Mouse (Mus musculus): ENCODE data around the gene Cd28.

The Cd28 gene

DNA sequence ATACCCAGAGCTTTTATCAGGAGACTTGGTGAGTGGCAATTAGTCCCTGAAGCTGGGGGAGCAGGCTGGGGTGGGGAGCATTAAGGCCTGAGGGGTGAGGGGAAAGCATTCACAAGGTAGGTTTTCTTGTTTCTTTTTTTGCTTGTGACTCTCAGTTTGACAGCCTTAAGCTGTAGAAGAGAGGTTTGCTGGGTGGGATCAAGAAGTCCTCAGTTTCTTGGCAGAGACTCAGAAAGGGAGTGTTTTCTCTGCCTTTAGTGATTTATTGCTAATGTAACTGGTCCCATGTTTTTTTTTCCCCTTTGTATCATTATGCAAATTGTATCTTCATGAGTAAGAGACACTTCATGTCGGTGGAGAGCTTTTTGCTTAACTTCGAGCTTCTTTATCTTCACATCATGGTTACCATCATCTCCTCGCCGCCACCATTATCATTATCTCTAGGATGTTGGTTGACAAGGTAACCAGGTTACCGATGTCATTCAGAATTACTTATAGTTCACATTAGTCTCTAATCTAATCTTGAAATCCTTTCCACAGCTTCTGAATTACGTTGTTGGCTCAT, 33.7 kb downstream of the Cd28 start:
- DNase-seq (ENCODE audit: low spot score): no peak

GRCm38 (mm10) chr1:60751011-60751410, 34.4 kb downstream of the Cd28 start:
- no peak for DNase-seq (ENCODE audit: low spot score)

DNA sequence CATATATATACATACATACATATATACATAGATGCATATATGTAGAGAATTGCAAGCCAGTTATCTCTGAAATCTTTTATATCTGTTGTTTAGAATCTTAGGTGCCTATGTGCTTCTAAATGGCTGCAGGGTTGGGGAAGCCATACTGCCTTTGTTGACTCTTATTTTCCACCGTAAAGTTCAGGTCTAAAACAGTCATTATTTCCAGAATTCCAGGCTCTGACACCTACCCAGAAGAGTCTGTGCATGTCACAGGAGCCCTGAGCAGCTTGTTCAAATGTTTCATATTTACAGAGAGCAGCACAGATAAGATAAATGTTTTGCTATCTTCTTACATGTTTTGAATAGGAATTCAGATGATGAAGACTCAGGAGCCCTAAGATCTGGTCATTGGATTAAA, 36.4 kb downstream of the Cd28 start:
- DNase-seq (ENCODE audit: low spot score): no peak

- DNase-seq (ENCODE audit: low spot score): no peak
These were observed 37.4 kb downstream of the Cd28 start for GRCm38 (mm10) chr1:60753981-60754380.

DNA sequence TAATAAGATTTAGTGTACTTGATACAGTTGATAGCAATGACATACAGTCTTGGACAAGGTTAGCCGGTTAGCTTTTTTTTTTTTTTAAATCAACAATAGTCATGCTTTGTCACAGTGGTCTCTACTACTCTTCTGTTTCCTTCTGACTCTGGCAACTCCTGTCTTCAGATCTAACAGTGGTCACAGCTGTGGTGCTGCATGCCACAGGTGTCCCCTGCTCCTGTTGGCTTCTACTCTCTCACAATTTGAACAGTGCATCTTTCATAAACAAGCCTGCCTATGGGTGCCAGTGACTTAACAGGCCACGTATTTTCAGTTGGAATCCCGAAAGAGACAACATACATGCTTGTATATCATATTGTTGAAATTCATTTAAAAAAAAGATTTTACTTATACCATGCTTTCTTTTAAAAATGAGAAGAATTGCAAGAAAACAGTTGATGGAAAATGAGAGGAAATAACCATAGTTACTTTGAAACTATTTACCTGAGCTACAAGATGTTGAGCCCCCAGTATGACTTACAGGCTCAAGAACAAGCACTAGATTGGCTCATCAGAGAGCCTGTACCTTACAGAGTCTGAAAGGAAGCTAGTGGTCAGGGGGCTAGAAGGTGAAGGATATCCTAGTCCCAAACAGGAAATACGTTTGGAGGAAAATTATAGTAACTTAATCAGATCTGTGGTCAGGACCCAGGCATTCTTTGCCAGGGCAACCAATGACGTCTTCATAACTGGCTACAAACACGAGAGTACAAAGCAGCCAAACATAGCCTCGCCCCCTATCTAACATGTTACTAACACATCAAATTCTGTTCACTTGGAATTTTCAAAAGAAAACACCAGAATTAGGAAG, 39.0 kb downstream of the Cd28 start:
- no peak for DNase-seq (ENCODE audit: low spot score)

GRCm38 (mm10) chr1:60757631-60758030, 41.0 kb downstream of the Cd28 start:
- no peak for DNase-seq (ENCODE audit: low spot score)

GRCm38 (mm10) chr1:60758226-60758625, 41.6 kb downstream of the Cd28 start:
- no peak for DNase-seq (ENCODE audit: low spot score)

DNA sequence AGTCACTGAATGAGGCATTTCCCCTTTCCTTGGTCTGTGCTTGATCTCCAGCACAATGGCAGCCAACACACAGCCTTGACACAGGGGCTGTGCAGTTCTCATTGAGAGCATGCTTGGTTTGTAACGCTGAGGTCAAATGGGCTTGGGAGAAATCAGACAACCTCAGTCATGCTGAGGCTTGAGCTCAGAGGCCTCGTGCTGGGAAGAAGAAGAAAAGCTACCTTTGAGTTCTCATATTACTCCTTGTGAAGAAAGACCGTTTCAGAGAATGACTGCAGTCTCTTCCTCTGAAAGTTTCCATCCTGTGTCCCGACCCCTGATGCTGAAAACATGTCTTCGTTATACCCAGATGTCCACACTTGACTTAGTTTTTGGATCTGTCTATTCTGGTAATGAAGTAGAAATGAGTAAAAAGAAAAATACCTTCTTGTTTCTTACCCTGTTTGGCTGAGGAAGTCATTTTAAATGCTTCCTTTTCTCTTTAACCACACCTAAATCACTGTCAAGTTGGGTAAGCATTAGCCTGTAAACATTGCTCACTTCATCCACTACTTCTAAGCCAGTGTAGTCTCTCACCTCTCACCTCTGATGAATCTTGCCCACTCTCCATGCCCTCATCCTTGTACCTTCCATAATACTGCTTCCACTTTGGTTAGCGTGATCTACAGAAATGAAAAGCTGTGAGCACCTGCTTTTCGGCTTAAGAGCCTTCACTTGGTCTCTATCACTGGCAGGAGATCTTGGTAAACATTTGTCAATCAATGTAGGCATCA, 43.1 kb downstream of the Cd28 start:
- DNase-seq (ENCODE audit: low spot score): no peak

GRCm38 (mm10) chr1:60760475-60760874, 43.9 kb downstream of the Cd28 start:
- DNase-seq (ENCODE audit: low spot score): no peak

GRCm38 (mm10) chr1:60761528-60762171, 45.0 kb downstream of the Cd28 start:
- no peak for DNase-seq (ENCODE audit: low spot score)

DNA sequence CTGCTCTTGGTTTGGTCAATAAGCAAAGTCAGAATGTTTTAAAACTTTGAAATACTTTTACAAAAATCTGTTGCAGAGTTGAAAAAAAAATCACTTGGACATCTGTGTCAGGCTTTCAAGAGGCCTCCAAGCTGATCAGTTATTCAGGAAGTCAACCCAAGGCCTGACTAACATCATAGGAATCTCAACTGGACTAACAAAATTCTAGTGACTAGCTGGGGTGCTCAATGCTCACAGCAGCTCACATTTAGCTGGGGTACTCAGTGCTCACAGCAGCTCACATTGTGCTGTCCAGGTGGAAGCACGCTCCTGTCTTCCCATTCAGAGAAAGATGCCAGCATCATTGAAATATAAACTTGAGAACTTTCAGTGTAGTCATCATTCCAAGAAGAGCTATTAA, 45.9 kb downstream of the Cd28 start:
- no peak for DNase-seq (ENCODE audit: low spot score)

DNA sequence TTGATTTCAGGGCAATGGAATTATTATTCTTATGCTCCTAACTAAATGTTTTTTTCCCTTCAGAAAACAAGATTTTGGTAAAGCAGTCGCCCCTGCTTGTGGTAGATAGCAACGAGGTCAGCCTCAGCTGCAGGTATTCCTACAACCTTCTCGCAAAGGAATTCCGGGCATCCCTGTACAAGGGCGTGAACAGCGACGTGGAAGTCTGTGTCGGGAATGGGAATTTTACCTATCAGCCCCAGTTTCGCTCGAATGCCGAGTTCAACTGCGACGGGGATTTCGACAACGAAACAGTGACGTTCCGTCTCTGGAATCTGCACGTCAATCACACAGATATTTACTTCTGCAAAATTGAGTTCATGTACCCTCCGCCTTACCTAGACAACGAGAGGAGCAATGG, 46.3 kb downstream of the Cd28 start:
- DNase-seq (ENCODE audit: low spot score): no peak

- DNase-seq (ENCODE audit: low spot score): no peak
These were observed 55.2 kb downstream of the Cd28 start for GRCm38 (mm10) chr1:60771771-60772170.

DNA sequence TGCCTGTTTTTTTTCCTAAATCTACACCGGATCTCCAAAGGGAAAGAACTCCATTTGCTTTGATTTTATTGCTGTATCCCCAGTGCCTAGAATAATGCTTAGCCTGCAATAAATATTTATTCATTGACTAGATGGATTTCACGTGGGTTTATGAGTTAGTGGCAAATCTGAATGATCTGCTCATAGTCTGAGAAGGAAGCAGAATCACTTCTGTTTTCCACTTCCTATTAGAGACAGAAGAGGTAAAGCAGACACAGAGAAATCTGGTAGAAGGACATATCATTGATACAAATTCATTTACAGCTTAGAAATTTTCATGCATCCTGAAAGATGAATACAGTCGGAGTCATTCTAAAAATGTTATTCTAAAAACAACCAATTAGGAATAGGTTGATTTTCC, 56.6 kb downstream of the Cd28 start:
- no peak for DNase-seq (ENCODE audit: low spot score)

DNA sequence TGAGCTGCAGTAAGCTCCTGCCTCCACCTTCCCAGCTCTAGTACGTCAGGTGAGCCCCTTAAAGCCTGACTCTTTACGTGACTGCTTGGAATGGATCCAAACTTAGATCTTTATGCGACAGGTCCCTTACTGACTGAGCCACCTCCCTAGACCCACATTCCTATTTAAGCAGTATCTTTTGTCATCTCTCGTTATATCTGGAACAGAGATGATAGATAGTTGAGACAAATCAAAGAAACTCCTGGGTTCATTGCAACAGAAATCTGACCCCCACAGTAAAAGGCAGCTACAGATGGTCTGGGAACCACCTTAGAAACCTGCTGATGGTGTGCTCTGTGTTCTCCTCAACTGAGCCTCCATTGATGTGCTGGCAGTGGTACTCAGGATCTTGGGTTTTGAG, 59.6 kb downstream of the Cd28 start:
- no peak for DNase-seq (ENCODE audit: low spot score)

- no peak for DNase-seq (ENCODE audit: low spot score)
These were observed 60.3 kb downstream of the Cd28 start for GRCm38 (mm10) chr1:60776906-60777305.

DNA sequence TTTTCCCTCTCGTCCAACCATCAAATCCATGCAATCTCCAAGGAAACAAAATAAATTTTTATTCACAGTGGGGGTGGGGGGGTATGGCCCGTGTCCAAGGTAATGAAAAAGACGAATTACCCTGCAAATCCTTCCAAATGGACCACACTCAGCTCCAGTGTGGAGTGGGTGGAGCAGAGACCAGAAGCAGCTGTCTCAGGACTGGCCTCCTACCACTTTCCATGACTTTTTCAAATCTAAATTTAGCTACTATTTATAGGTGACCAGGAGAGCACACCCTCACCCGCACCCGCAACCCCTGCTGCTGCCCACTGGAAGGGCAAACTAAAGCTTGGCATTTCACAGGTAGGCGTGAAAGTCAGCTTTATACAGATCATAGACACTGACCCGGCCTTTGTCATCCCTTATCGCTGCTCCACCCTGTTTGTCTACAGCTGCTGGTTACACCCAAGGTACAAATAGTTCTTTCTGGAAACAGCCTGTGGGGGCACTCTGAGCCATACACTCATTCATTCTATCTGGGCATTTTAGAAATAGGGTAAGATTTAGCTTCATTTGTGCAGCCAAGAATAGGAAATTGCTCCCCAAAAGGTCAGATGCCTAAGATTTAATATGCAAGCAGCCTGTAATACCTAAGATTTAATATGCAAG, 62.0 kb downstream of the Cd28 start:
- DNase-seq (ENCODE audit: low spot score): no peak

- no peak for DNase-seq (ENCODE audit: low spot score)
These were observed 62.6 kb downstream of the Cd28 start for GRCm38 (mm10) chr1:60779176-60779575.

- DNase-seq (ENCODE audit: low spot score): no peak
These were observed 65.1 kb downstream of the Cd28 start for GRCm38 (mm10) chr1:60781666-60782065.

DNA sequence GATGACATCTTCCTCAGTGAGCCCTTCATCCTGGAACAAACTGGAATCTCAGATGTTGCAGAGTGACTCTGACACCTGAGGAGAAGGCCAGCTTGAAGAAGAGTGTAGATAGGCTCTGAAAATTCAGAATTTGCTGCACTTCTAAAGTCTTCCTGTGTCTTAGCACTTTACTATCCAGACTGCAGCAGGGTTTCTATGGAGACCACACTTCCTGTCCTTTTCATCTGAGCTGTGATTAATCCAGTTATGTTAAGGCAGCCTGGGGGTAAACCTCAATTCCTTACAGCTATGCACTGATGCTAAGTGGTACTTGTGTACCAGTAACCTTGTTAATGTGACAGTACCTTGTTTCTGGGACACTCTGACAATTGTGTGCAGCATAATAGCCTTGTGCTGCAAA, 77.1 kb downstream of the Cd28 start:
- DNase-seq (ENCODE audit: low spot score): peak; percentile 7

DNA sequence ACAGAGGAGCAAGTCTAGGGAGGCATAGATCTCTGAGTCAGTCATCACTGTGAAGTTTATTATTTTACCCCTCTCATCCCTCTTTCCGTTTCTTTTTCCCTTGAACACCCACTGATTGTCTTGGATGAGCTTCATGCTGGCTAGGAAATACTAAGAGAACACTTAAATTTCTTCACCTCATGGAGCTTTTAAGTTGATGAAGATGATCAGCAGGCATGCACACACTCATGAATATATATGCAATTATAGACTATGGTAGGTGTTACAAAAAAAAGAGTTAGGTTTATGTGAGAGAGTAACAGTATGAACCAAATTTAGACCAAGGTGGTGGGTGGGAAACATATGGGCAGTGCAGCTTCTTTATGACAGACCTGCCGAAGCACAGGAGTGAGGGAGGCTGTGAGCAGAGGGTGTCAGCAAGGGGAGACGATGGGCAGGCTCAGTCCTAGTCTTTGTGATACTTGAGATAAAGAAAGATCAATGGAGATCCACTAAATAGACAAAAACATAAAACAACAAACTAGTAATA, 79.1 kb downstream of the Cd28 start:
- DNase-seq (ENCODE audit: low spot score): no peak

All from embryo, embryonic 10.5 days (tissue).